Mouse (Mus musculus) 3T3-L1 (cell line): ENCODE results near the gene Srd5a1.
"Not testable (repeated sequence)": the region's sequence is repeated elsewhere in the genome, so short reads cannot be mapped to it uniquely, and the experiment has no call there.

Experiments
- DNase-seq: peaks from one replicate; pipeline ENCODE4 v3.0.0-alpha.2; 2015; ENCODE audit warnings: low read depth, low spot score

The Srd5a1 gene

DNA sequence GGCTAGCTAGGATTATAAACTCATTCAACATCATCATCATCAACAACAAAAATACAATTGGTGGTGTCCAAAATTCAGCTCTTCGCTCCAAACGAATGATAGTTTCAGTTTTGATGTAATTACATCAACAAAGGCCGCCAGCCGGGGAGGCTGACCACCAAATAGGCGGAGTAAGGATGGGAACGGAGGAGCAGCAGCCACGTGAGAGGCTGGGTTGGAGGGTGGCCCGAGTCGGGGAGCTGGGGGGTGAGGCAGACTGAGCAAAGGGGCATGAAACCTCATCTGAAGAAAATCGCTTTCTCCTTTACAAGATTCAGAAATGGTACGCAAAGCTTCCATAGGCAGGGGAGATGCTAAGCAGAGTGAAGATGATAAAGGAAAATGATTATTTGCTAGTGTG lies 34.6 kb downstream of the Srd5a1 start:
- no peak for DNase-seq

DNA sequence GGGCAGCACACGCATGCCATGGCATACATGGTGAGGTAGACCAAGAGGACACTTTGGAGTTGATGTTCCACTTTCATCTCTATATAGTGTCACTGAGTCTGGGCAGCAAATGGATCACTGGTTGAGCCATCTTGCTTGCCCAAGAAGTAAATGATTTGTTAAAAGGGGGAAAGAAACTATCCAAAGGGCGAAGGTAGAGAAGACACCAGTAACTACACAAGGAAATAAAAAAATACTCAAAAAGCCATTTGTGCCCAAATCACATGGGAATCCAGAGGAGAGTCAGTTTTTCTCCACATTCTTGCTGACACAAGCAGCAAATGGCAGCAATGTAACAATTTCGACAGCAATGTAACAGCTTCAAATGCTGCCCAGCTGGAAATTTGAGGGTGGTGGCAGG lies 38.6 kb downstream of the Srd5a1 start:
- no peak for DNase-seq

DNA sequence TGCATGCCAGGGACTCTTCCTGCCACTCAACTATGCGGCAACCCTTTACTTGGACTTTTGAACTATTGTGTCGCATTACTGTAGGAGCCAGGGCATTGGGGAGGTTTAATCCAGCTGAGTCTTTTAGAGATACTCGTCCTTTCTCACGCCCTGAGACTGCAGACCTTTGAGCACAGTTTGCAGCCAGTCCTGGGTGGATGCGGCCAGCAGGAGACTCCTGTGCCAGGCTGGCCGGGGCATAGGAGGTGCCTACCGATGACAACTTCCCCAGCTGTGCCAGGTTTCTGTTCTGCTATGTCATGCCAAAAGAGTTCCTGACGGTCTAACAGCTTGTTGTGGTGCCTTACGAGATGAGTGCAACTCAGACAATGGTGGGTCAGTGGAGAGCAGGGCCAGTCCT lies 42.0 kb downstream of the Srd5a1 start:
- DNase-seq: no peak

DNA sequence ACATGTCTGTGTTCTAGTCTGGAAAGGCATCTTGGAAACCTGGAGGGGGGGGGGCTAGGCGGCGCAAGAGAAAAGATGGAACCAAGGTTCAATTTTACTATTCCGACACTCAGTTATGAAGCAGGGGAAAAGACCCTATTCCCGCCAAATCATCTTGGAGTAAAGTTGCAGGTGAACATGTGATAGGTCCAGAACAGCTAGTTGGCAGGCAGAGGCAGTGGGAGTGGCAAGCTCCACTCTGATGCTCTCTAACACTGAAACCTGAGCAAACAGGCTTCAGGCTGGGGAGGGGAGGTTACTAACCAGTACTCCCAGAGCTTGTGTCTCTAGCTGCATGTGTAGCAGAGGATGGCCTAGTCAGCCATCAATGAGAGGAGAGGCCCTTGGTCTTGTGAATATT lies 45.8 kb downstream of the Srd5a1 start:
- not testable (repeated sequence) for DNase-seq

DNA sequence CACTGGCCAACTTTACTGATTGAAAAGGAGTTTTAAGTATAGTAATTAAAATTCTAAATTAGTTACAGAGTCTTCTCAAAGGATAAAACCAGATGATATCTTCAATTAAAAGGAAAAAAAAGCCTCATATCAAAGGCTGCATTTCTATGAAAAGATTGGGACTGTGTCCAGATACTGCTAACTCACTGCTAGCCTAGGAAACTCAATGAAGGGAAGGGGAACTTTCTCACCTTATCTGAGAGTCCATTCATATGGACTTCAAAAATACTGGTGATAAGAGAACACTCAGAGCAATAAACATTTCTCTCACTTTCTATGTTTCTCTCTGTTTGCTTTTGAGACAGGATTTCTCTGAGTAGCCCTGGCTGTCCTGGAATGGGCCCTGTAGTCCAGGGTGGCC lies 46.7 kb downstream of the Srd5a1 start:
- no peak for DNase-seq

DNA sequence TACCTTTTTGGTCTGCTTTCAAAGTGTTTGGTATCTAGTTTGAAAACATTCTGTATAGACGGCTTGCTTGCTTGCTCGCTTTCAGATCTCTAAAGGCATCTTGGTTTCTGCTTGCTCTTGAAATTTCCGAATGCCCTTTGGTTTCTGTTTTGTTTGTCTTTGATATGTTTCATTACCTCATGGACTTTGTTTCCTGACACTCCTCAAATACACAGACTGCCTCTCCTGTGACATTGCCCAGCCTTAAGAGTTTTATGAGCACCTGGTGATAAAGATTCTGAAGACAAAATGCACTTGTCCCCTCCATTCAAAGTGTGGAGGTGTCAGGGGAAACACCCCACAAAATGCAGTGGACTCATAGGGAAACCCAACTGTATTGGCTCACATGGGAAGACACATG lies 47.3 kb downstream of the Srd5a1 start:
- no peak for DNase-seq

DNA sequence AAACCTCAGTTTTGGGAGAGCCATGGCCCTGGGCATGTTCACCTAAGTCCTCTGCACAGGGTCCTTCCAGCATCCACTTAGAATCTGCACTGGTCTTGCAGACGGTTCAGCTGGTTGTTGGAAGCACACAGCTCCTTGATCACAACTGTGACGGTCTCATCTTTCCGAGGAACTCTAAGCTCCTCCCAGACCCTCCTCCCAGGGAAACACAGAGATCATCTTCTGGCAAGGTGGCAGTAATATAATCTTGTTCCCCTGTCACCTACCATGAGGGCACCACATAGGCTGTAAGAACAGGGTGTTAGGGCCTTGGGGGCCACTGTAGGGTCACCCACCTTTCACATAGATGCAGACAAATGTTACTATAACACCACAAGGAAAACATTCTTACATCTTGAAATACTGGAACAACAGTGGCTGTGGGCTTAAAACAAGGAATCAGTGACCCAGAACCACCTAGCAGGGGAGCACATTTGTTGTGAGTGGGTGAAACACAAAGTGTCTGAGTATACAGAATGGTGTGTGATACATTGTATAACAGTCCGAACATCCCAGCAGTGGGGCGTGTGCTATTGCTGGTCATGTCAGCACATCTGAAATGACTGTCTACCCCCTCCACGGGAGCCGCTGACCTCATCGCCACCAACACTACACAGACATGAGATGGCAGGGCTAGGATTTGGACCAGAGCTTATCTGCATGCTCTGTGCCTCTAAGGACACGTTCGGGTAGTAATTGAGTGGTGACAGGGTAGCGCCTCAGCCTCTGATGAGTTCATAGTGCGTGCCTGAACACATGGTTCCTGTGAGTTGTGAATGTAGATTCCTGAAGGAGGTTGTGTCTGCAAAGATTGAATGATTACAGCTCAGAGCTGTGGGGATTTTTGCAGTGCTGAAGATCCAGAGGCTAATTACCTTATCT lies 48.3 kb downstream of the Srd5a1 start:
- no peak for DNase-seq

DNA sequence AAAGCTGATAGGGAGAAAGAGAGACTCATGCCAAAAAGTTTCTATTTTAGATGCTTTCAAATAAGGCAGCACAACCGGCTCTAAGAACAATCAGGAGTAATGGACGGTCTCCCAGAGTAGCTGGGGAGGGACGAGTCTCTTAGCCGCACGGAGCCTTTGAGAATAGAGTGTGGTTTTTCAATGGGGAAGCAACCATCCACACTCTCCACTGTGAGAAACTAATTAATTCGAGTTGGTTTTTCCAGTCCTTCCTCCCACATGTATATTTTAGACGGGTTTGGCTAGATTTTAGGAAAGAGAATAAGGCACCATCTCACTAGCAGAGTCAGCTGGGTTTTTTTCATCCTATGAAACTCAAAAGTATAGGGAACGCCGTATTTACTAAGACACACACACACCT lies 49.2 kb downstream of the Srd5a1 start:
- DNase-seq: no peak

DNA sequence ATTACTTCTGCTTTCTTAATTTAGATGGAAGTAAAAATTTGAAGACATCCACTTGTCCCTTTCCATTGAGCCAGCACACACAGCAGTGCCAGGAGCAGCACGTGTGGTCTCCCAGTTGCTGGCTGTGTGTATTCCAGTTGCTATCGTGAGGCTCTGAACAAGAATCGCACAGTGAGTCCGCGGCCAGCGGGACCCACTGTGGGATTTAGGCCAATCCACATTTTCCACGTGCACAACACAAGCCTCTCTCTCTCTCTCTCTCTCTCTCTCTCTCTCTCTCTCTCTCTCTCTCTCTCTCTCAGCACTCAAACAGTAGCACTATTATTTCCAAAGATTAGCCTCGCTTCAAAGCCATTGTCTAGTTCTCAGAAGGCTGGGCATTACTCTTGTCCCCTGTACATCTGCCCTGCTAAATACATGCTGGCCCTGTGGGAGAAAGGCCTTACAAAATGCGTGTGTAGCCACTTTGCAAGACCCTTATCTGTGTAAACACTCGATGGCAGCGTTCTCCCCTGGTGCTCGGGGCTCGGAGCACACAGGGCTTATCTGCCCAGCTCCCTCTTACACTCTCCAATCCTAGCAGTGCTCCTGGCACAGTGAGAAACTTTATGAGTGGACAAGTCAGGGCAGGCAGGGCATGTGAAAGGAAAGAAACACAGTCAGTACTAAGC lies 51.8 kb downstream of the Srd5a1 start:
- no peak for DNase-seq

DNA sequence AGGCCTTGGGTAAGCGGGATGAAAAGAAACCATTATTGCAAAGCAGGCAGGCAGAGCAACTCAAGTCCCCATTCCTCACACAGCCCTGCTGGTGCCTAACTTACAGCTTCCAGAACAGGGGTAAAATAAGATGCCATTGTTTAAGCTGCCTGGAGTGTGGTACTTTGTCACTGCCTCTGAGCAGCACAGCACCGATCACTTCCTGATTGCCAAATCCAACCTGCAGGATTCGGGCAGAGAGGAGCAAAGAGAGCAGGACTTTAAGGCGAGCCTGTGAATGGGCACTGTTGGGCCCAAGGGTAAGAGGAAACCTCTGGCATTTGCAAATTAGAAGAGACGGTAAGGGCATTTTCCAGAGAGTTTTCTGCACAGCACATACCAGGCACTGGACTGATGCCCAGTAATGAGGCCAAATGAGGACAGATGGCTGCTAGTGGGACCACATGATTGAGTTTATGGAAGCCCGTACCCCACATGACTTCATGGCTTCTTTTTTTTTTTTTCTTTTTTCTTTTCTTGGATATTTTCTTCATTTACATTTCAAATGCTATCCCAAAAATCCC lies 53.1 kb downstream of the Srd5a1 start:
- no peak for DNase-seq

DNA sequence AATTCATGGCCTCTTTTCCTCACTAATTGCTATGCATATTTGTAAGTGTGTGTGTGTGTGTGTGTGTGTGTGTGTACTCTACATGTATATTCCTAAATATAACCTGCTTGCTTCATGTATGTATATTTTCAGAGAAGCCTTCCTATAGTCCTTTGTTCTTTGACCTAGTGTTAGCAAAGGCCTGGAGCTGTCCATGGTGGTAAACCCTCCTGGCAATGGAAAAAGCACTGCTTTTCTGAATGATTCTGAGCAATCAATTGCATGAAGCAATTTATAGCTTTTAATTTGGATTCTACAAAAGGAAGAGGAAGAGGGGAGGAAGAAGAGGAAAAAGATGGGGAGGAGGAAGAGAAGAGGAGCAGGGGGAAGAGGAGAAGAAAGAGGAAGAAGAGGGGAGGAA lies 54.5 kb downstream of the Srd5a1 start:
- no peak for DNase-seq

DNA sequence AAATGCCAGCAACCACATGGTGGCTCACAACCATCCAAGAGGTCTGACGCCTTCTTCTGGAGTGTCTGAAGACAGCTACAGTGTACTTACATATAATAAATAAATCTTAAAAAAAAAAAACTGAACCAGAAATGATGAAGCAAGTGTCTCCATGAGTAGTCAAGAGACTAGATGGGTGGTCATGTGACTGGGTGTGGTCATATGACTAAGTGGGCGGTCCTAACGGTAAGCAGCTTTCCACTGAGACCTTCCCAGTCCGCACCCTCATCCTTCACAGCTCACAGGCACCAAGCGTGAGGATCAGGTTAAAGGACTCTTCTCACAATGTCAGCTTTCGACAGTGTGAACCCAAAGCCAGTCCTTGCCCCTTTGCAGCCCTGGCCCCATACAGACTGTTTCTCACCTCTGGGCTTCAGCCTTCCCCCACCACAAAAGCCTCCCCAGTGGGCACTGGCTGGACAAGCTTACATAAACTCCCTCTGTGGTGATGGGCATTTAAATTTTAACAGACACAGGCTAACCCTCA lies 55.2 kb downstream of the Srd5a1 start:
- DNase-seq: no peak

DNA sequence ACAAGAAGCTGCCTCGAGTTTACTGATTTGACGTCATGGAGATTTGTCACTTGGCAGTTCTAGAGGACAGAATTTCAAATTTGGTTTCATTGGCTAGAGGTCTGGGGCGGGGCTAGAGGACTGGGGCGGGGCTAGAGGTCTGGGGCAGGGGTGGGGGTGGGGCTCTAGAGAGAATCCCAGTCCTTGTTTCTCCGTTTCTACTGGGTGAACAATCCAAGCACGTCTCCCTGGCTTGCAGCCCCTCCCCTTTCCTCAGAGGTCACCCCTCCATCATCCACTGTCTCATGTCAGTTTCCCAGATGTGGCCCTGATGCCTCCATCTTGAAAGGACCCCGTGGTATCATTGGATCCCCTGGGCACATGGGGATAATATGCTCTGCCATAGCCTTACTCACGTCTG lies 56.2 kb downstream of the Srd5a1 start:
- DNase-seq: no peak

DNA sequence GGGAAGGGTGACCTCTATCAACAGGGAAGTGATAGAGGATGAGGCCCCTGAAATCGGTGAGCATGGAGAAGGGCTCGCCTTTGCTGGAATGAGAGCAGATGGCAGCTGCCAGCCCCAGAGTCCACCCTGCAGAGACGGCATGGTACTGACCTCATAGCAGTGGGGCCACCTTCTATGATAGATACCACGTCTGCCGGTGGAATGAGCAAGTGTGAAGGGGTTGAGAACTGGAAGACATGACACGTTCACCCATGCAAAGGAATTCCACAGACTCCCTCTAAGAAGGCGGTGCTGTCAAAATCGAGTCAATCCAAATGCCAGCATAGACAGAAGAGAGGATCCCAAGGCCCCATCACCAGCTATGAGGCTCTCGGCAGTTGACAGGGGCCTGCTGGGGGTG lies 57.0 kb downstream of the Srd5a1 start:
- DNase-seq: no peak

DNA sequence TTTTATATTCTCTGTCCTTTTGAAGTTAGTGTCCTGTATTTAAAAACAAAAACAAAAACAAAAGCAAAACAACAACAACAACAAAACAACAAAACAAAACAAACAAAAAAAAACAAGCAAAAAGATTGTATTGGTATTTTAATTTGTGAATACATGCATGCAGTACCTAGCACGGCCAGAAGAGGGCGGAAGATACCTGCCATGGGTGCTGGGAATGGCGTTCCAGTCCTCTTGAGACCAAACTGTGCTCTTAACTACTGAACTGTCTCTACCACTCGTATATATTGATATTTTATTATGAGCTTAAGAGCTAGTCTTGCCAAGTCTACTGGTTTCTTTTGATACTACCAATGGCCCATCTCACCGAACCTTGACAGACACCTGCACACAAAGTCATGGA lies 58.2 kb downstream of the Srd5a1 start:
- peak; percentile 71 for DNase-seq

DNA sequence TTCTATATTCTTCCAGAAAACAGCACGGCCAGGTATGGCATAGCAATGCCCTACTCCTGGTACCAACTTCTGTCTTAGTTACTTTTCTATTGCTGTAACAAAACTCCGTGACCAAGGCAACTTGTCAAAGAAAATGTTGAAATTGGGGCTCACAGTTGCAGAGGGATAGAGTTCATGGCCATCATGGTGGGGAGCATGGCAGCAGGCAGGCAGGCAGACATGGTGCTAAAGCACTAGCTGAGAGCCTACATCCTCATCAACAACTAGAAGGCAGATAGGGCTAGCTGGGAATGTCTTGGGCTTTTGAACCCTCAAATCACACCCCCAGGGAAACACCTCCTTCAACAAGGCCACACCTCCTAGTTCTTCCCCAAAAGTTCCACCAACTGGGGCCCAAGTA lies 60.4 kb downstream of the Srd5a1 start:
- no peak for DNase-seq

DNA sequence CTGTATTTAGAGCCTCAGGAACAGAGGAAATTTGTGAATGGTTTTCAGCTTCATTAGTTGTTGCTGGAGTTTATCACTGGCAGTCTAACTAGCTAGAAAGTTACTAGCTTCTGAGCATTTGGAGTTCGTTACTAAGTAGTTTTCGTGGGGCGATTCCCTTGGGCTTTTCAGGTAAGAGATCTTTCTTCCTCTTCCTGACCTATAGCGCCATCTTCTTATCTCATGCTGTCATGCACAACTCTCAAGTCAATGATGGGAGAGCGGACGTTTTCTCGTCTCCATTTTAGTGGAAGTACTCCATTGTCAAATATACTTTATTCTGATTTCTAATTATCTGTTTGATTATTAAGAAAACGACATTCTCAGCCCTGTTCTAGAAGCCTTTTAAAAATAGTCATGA lies 61.3 kb downstream of the Srd5a1 start:
- no peak for DNase-seq

DNA sequence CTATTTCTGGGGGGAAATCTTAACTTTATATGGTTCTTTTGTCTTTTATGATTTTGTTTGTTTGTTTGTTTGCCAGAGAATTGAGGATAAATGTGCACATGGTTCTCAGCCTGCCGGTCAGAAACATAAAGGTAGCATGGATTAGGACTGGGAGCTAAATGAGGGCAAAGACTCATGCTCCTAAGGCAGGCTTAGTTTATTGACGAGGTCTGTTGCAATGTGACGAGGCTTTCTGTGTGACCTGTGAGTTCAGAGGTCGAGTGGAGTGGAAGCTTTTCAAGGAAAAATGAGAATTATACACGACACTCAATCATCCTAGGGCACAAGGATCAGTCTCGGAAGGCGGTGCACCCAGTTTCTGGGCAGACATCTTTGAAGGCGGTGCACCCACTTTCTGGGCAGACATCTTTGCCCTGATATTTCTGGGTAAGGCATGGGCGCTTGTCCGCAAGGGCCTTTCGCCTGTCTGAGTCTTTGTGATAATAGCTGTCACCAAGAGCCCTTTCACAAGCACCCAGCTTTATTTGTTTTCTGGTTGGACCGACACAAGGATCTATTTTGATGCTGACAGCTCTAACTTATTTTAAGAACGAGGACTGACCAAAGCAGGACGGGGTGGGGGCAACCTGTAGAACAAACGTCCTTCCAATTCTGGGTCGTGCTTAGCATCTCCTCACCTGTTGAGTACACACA lies 63.6 kb downstream of the Srd5a1 start:
- DNase-seq: no peak

DNA sequence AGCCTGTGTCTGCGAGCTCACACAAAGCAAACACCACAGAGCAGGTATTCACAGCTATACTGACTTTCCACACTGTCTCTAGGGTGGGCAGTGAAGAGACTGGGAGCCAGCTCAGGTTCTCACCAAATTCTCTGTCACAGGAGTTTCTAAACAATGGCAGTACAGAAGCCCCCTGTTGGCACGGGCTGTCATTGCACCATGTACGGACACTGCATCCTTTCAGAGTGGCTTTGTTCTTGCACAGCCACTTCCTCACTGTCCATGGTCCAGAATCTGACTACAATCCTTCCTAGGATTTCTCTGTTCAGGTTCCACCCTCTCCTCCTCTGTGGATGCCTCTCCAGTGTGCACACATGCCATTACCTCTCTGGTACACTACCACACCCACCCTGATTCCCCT lies 66.2 kb downstream of the Srd5a1 start:
- DNase-seq: peak; percentile 66

DNA sequence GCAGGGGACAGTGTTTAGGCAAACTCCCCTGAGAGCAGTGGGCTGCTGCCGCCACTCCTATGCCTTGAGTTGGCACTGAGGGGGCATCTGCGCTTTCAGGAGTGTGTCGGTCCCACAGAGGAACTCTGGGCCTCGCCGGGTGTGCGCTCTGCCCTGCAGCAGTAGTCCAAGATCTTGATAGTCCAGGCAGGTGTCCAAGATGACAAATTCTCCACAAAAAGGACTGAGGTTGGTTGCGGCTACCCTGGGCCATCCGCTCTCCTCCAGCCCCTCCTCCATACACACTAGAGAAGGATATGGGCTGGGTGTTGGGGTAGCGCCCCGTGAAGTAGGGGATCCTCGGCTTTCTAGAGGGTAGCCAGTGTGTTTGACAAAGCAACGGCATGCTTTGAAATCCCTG lies 67.6 kb downstream of the Srd5a1 start:
- no peak for DNase-seq

DNA sequence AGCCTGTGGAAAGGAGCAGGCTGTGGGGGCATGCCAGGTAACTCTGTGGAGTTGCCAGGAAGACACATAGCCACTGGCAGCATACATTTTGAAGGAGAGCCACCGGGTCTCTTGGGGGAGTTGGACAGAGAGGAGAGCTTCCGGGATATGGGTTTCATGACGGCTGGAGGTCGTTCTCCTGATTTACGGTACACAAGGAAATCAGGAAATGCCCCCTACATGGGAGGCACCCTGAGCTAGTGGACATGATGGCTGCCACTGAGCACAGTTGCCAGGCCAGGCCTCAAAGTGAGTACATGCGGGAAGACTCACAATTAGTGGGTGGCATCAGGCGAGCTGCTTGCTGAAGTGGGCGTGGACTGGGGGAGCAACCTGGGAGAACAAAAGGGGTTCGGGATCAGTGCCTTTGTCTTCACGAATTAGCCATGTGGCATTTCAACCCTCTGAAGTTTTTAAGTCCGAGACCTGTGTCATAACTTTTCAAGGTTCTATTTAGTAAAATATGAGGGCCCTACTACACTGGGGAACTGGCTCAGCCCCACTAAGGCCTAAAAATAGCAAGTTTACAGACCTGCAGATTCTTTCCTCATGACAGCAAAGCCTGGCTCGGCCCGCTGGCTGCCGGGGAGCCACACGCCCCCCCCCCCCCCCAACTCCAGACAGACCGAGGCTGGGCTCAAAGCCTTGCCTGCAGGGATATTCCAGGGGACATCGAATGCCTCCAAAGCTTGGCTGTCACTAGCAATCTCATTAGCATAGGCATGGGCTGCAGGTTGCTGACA lies 68.5 kb downstream of the Srd5a1 start:
- DNase-seq: no peak
